Mouse (Mus musculus) MEL (cell line): Measurements from ENCODE around the gene Procr.

Source experiments
- CHD2 ChIP-seq: IDR thresholded peaks from 2 replicates; pipeline ENCODE4 v1.6.1; 2011; ENCODE audit warnings: low read length, improper control_type of control experiment
- CTCF ChIP-seq, 3 experiments: IDR thresholded peaks in 2 of 3; conservative IDR thresholded peaks in 1 of 3; 2 replicates each; pipeline ENCODE4 v1.5.1; 2011 to 2012; ENCODE audit warnings: low read length in 3 of 3, low read depth in 2 of 3, mild to moderate bottlenecking in 2 of 3, improper control_type of control experiment in 1 of 3, inconsistent platforms in 1 of 3, mixed read lengths in 1 of 3, moderate library complexity in 1 of 3; ENCODE audit not compliant: control insufficient read depth in 1 of 3, insufficient read depth in 1 of 3, poor library complexity in 1 of 3, severe bottlenecking in 1 of 3
- EP300 ChIP-seq, 2 experiments: IDR thresholded peaks; 2 replicates each; pipeline ENCODE4 v1.6.1; 2011; ENCODE audit warnings: improper control_type of control experiment in 2 of 2, low read length in 2 of 2, low read depth in 1 of 2, mild to moderate bottlenecking in 1 of 2
- GABPA ChIP-seq: IDR thresholded peaks from 2 replicates; pipeline ENCODE4 v1.6.1; 2012; ENCODE audit warnings: low read depth, mild to moderate bottlenecking, inconsistent platforms, low read length, improper control_type of control experiment, moderate library complexity
- JUND ChIP-seq: IDR thresholded peaks from 2 replicates; pipeline ENCODE4 v1.6.1; 2011; ENCODE audit warnings: low read depth, mild to moderate bottlenecking, improper control_type of control experiment, low read length
- MEF2A ChIP-seq: IDR thresholded peaks from 2 replicates; pipeline ENCODE4 v1.6.1; 2014; ENCODE audit warnings: low read depth, mild to moderate bottlenecking, inconsistent platforms, low read length, improper control_type of control experiment; ENCODE audit not compliant: poor library complexity, insufficient replicate concordance, severe bottlenecking; ENCODE audit errors: extremely low read depth
- POLR2A ChIP-seq, 2 experiments: IDR thresholded peaks; 2 replicates each; pipeline ENCODE4 v1.6.1; 2011 to 2012; ENCODE audit warnings: low read length in 2 of 2, mild to moderate bottlenecking in 2 of 2, control low read depth in 1 of 2, improper control_type of control experiment in 1 of 2, low read depth in 1 of 2, moderate library complexity in 1 of 2; ENCODE audit not compliant: control insufficient read depth in 1 of 2, insufficient read depth in 1 of 2, poor library complexity in 1 of 2
- POLR2AphosphoS2 ChIP-seq: IDR thresholded peaks from 2 replicates; pipeline ENCODE4 v1.6.1; 2011; ENCODE audit warnings: low read length, improper control_type of control experiment
- RCOR1 ChIP-seq: IDR thresholded peaks from 2 replicates; pipeline ENCODE4 v1.6.1; 2012; ENCODE audit warnings: low read depth, mild to moderate bottlenecking, inconsistent platforms, low read length, improper control_type of control experiment
- TAL1 ChIP-seq: IDR thresholded peaks from 2 replicates; pipeline ENCODE4 v1.6.1; 2012; ENCODE audit warnings: mild to moderate bottlenecking, inconsistent platforms, low read length, moderate library complexity, mixed read lengths
- TCF12 ChIP-seq: IDR thresholded peaks from 2 replicates; pipeline ENCODE4 v1.6.1; 2014; ENCODE audit warnings: low read depth, mild to moderate bottlenecking, inconsistent platforms, low read length, improper control_type of control experiment, moderate library complexity
- ZC3H11A ChIP-seq: IDR thresholded peaks from 2 replicates; pipeline ENCODE4 v1.6.1; 2012; ENCODE audit warnings: low read depth, mild to moderate bottlenecking, inconsistent platforms, low read length, improper control_type of control experiment

- TF ChIP-seq RCOR1 = no peak
- no peak for TF ChIP-seq EP300 (IDR thresholded peaks at IDR 0.05; ENCODE audit: low read depth in 1 of 2, low read length in 2 of 2)
- TF ChIP-seq GABPA = no peak
- TF ChIP-seq CHD2 = no peak
- TF ChIP-seq CTCF (IDR thresholded peaks at IDR 0.05 in 2 of 3, conservative IDR thresholded peaks at IDR 0.05 in 1 of 3; ENCODE audit: control insufficient read depth in 1 of 3, insufficient read depth in 1 of 3, low read depth in 2 of 3, low read length in 3 of 3, poor library complexity in 1 of 3, severe bottlenecking in 1 of 3) = no peak
- no peak for TF ChIP-seq ZC3H11A
- no peak for TF ChIP-seq TAL1
- TF ChIP-seq TCF12 = no peak
- TF ChIP-seq MEF2A = no peak
- no peak for TF ChIP-seq JUND
- TF ChIP-seq POLR2A (IDR thresholded peaks at IDR 0.05; ENCODE audit: control insufficient read depth in 1 of 2, insufficient read depth in 1 of 2, low read depth in 1 of 2, low read length in 2 of 2, poor library complexity in 1 of 2) = no peak
- TF ChIP-seq POLR2AphosphoS2 = no peak
Observed at GRCm38 (mm10) chr2:155773664-155774063, 22.7 kb downstream of the Procr start.
